Mouse (Mus musculus): ENCODE measurements around the gene Gdi2.

Gene Gdi2

DNA sequence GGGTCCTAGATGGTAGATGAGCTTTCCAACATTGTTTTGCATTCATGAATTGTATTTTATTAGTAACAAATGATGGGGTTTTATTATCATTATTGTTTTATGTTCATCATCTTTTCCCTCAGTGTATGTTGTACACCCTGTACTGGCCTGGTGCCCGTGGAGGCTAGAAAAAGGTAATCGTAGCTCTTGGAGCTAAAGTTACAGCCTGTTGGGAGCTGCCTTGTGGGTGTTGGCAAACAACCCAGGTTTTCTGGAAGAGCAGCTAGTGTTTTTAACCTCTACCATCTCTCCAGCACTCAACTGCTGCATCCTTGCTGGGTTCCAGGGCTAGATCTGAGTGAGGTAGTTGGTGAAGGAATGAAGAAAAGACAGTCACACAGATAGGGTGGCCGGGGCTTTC, 9.5 kb downstream of the Gdi2 start:
- no peak for DNase-seq (ENCODE audit: low spot score)

DNA sequence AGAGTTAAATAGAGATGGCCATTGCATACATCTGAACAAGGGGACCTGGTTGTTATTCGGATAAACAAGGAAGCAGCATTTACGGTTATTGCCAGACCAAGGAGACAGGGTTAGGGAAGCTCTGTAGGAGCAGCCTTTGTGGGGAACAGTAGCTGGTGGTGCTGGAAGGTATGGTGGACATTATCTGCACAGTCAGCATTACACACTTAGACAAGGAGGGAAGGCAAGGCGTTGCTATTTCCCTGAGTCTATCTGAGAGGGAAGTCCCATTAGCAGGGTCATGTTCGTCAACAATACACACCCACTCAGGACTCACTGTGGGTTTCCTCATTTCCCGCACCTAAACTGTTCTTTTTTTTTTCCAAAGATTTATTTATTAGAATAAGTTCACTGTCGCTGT, 10.0 kb downstream of the Gdi2 start:
- DNase-seq (ENCODE audit: low spot score), result no peak

DNA sequence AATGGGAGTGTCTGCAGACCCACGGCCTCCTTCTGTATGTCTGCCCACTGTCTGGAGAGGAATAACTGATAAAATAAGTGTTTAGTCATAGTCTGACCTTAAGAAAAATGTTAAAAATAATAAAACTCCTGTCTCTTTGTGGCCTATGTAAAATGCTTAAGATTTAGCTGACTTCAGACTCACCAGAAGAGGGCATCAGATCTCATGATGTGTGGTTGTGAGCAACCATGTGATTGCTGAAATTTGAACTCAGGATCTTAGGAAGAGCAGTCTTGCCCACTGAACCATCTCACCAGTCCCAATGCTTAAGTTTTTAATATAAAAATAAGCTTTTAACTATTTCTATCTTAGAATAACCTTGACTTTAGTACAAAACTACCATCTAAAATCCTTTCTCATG, 25.3 kb downstream of the Gdi2 start:
- DNase-seq (ENCODE audit: low spot score), result no peak

- DNase-seq (ENCODE audit: low spot score), result no peak
These were observed 26.1 kb downstream of the Gdi2 start for GRCm38 (mm10) chr13:3563953-3564352.

DNA sequence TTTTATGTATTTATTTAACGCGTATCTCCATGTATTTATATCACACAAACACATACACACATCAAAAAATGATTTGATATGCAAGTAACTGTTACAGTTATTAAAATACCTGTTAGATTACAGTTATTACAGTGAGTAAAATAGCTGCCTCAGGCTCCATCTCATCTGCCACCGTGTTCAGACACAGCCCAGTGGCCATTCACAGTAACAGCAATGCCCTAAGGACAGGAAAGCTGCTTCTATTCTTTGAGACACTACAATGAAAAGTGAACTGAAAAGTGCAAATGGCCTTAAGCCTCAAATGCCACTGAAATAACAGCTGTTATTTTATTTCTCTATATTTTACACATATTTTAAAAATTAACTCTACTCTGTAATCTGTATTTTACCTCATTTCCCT, 52.9 kb downstream of the Gdi2 start:
- no peak for DNase-seq (ENCODE audit: low spot score)

GRCm38 (mm10) chr13:3594311-3594710, 56.4 kb downstream of the Gdi2 start:
- no peak for DNase-seq (ENCODE audit: low spot score)

GRCm38 (mm10) chr13:3596232-3596631, 58.4 kb downstream of the Gdi2 start:
- DNase-seq (ENCODE audit: low spot score), result no peak

DNA sequence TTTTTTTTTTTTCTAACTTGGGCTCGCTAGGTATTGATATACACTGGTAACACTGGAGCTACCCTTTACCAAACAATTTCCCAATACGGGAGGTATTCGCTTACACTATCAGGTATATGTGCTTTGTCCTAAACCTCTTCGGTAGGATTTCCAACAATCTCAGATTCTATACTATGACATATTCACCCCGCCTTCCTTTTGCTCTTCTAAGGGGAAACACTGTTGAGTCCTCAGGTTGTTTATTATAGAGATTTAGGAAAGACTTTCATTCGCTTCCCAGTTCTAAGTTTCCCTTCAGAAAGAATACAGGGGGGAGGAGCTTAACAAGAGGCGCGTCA, 71.9 kb downstream of the Gdi2 start:
- DNase-seq (ENCODE audit: low spot score), result no peak

GRCm38 (mm10) chr13:3610118-3610794, 72.4 kb downstream of the Gdi2 start:
- no peak for DNase-seq (ENCODE audit: low spot score)

GRCm38 (mm10) chr13:3610795-3611438, 73.1 kb downstream of the Gdi2 start, which contains the start of gene Fam208b:
Fam208b (minus strand) TSS chr13:3611108.
- DNase-seq (ENCODE audit: low spot score), result peak; percentile 91
